8 mouse cellular contexts compared by ENCODE assay signal in genomic region chr15:102355871-102356441, GRCm38 (mm10). TPM values are rescaled to one million over a fixed set of nuclear protein-coding genes. Genes with fewer than 3 reads are reported as not detected.
A peak's percentile ranks its signal among the peaks of the same experiment; 100 is the strongest.
DNase-seq lines count a peak whose midpoint lies in the region; ATAC-seq and TF ChIP-seq lines count a peak whose summit lies in the region.

No protein-coding gene starts in this region.

- H3K27me3 ChIP-seq in lung, embryonic 14.5 days (ENCODE audit: insufficient read depth, low read length): peaks cover 23% of the 10 kb centered on the region
- H3K27me3 ChIP-seq in heart, embryonic 14.5 days (ENCODE audit: control insufficient read depth, insufficient read depth, low read length): peaks cover 44% of the 10 kb centered on the region
- peaks cover 27% of the 10 kb centered on the region for H3K27me3 ChIP-seq in midbrain, embryonic 11.5 days (ENCODE audit: control insufficient read depth, insufficient read depth, low read length)

- peak; percentile 70 for DNase-seq in lung, embryonic 14.5 days
- no peak for DNase-seq in lung, postnatal 25 days (ENCODE audit: low spot score)
- DNase-seq in kidney, postnatal 36 days: peak; percentile 58 to 72
- DNase-seq in midbrain, embryonic 11.5 days (ENCODE audit: low spot score, missing footprints): peak; percentile 96
- DNase-seq in yolk sac, embryonic 10.5 days (ENCODE audit: low spot score): no peak
- no peak for DNase-seq in right cerebral cortex, postnatal 25 days

- peak overlapping the region; percentile 51 for H3K4me3 ChIP-seq in lung, embryonic 14.5 days (ENCODE audit: low read depth, low read length)
- peak overlapping the region; percentile 49 to 59 for H3K4me3 ChIP-seq in heart, embryonic 14.5 days (ENCODE audit: control insufficient read depth in 1 of 2, insufficient read depth in 1 of 2, low read depth in 1 of 2, low read length in 2 of 2)
- H3K4me3 ChIP-seq in midbrain, embryonic 11.5 days (ENCODE audit: low read depth, low read length): peak overlapping the region; percentile 51

- peak overlapping the region; percentile 95 for H3K4me2 ChIP-seq in lung, embryonic 14.5 days
- H3K4me2 ChIP-seq in heart, embryonic 14.5 days (ENCODE audit: low read length): peak overlapping the region; percentile 99
- H3K4me2 ChIP-seq in midbrain, embryonic 11.5 days: peak overlapping the region; percentile 96

- under 1% methylated on average over 37 of the region's 38 CpGs for WGBS in lung, embryonic 14.5 days
- WGBS in heart, embryonic 14.5 days: 4% methylated on average over 38 of the region's 38 CpGs
- under 1% methylated on average over 38 of the region's 38 CpGs for whole genome bisulfite sequencing in midbrain, embryonic 11.5 days

- ATAC-seq in lung, embryonic 14.5 days (ENCODE audit: insufficient read depth): peak; percentile 39
- peak; percentile 23; the same call in 1 of the 2 replicates for ATAC-seq in common myeloid progenitor, adult 5-6 weeks (replicated peaks; ENCODE audit: low read depth, poor library complexity, severe bottlenecking)
- 0 out of 2 replicates have a peak, but pooled peaks have one; percentile 14 for ATAC-seq in heart, embryonic 14.5 days (ENCODE audit: insufficient number of reproducible peaks, insufficient read depth, low FRiP score, low read depth)
- ATAC-seq in midbrain, embryonic 11.5 days (ENCODE audit: low FRiP score): peak; percentile 75

- no peaks in the 10 kb centered on the region for H3K36me3 ChIP-seq in lung, embryonic 14.5 days (ENCODE audit: insufficient read depth)
- H3K36me3 ChIP-seq in heart, embryonic 14.5 days (ENCODE audit: control insufficient read depth, insufficient read depth, low read length): no peaks in the 10 kb centered on the region
- no peaks in the 10 kb centered on the region for H3K36me3 ChIP-seq in midbrain, embryonic 11.5 days (ENCODE audit: control insufficient read depth, insufficient read depth, low read length)

- peak overlapping the region; percentile 91 for H3K27ac ChIP-seq in lung, embryonic 14.5 days (ENCODE audit: low read depth)
- H3K27ac ChIP-seq in heart, embryonic 14.5 days (replicated peaks in 1 of 2; ENCODE audit: control insufficient read depth in 1 of 2, insufficient read depth in 1 of 2, low read depth in 2 of 2, low read length in 2 of 2): peak overlapping the region; percentile 69 to 75
- peak overlapping the region; percentile 70 for H3K27ac ChIP-seq in midbrain, embryonic 11.5 days (ENCODE audit: low read depth, low read length)

- TF ChIP-seq CTCF in lung, embryonic 14.5 days (IDR thresholded peaks at IDR 0.05; ENCODE audit: low read depth): no peak

- H3K9me3 ChIP-seq in lung, embryonic 14.5 days (ENCODE audit: low read depth, low read length): no peaks in the 10 kb centered on the region
- H3K9me3 ChIP-seq in heart, embryonic 14.5 days (ENCODE audit: control insufficient read depth, low read length): no peaks in the 10 kb centered on the region
- no peaks in the 10 kb centered on the region for H3K9me3 ChIP-seq in midbrain, embryonic 11.5 days (ENCODE audit: control insufficient read depth, low read length)

- H3K9ac ChIP-seq in lung, embryonic 14.5 days: peak overlapping the region; percentile 86
- H3K9ac ChIP-seq in heart, embryonic 14.5 days (ENCODE audit: low read length): peak overlapping the region; percentile 76
- H3K9ac ChIP-seq in midbrain, embryonic 11.5 days (ENCODE audit: low read length): peak overlapping the region; percentile 86

- H3K4me1 ChIP-seq in lung, embryonic 14.5 days (ENCODE audit: insufficient read depth): peaks cover 8% of the 10 kb centered on the region
- H3K4me1 ChIP-seq in heart, embryonic 14.5 days (ENCODE audit: control insufficient read depth in 2 of 2, insufficient read depth in 2 of 2, low read length in 2 of 2): peaks cover 17 to 30% of the 10 kb centered on the region in 2 experiments
- peaks cover 28% of the 10 kb centered on the region for H3K4me1 ChIP-seq in midbrain, embryonic 11.5 days (ENCODE audit: control insufficient read depth, insufficient read depth, low read length)

RNA-seq across cellular contexts. Expression of gene Aaas, which starts 5.4 kb away (rescaled TPM):
- 99.1 and 103 TPM in 2 replicates for polyA plus RNA-seq in lung, embryonic 14.5 days (2014; fragmentation: Nextera tagmentation; extraction: Ambion mirVana)
- total RNA-seq in common myeloid progenitor, adult 5-6 weeks (2017): 111 and 199 TPM in 2 replicates
- 45.0 and 48.4 TPM in 2 replicates for polyA plus RNA-seq in heart, embryonic 14.5 days (2014; fragmentation: Nextera tagmentation; extraction: Ambion mirVana)
- 76.5 and 82.5 TPM in 2 replicates for polyA plus RNA-seq in midbrain, embryonic 11.5 days (2014; fragmentation: Nextera tagmentation; extraction: Ambion mirVana)

RNA-seq across cellular contexts. Expression of gene Sp7, which starts 11.0 kb away (rescaled TPM):
- polyA plus RNA-seq in lung, embryonic 14.5 days (2014; fragmentation: Nextera tagmentation; extraction: Ambion mirVana): 0.55 and 0.64 TPM in 2 replicates
- not detected in 2 replicates for total RNA-seq in common myeloid progenitor, adult 5-6 weeks (2017)
- polyA plus RNA-seq in heart, embryonic 14.5 days (2014; fragmentation: Nextera tagmentation; extraction: Ambion mirVana): 0.22 TPM in 1 of 2 replicates, not detected in the other
- 0.51 and 0.90 TPM in 2 replicates for polyA plus RNA-seq in midbrain, embryonic 11.5 days (2014; fragmentation: Nextera tagmentation; extraction: Ambion mirVana)

RNA-seq across cellular contexts. Expression of gene Myg1, which starts 24.4 kb away (rescaled TPM):
- polyA plus RNA-seq in lung, embryonic 14.5 days (2014; fragmentation: Nextera tagmentation; extraction: Ambion mirVana): 111 and 113 TPM in 2 replicates
- total RNA-seq in common myeloid progenitor, adult 5-6 weeks (2017): 40.0 and 50.8 TPM in 2 replicates
- 59.9 and 72.7 TPM in 2 replicates for polyA plus RNA-seq in heart, embryonic 14.5 days (2014; fragmentation: Nextera tagmentation; extraction: Ambion mirVana)
- 97.8 and 99.5 TPM in 2 replicates for polyA plus RNA-seq in midbrain, embryonic 11.5 days (2014; fragmentation: Nextera tagmentation; extraction: Ambion mirVana)

RNA-seq across cellular contexts. Expression of gene Pfdn5, which starts 30.0 kb away (rescaled TPM):
- polyA plus RNA-seq in lung, embryonic 14.5 days (2014; fragmentation: Nextera tagmentation; extraction: Ambion mirVana): 477 and 511 TPM in 2 replicates
- 219 and 289 TPM in 2 replicates for total RNA-seq in common myeloid progenitor, adult 5-6 weeks (2017)
- polyA plus RNA-seq in heart, embryonic 14.5 days (2014; fragmentation: Nextera tagmentation; extraction: Ambion mirVana): 397 and 431 TPM in 2 replicates
- polyA plus RNA-seq in midbrain, embryonic 11.5 days (2014; fragmentation: Nextera tagmentation; extraction: Ambion mirVana): 404 and 408 TPM in 2 replicates

RNA-seq across cellular contexts. Expression of gene Sp1, which starts 50.0 kb away (rescaled TPM):
- 15.3 and 16.1 TPM in 2 replicates for polyA plus RNA-seq in lung, embryonic 14.5 days (2014; fragmentation: Nextera tagmentation; extraction: Ambion mirVana)
- total RNA-seq in common myeloid progenitor, adult 5-6 weeks (2017): 65.3 and 87.3 TPM in 2 replicates
- polyA plus RNA-seq in heart, embryonic 14.5 days (2014; fragmentation: Nextera tagmentation; extraction: Ambion mirVana): 8.0 and 8.2 TPM in 2 replicates
- polyA plus RNA-seq in midbrain, embryonic 11.5 days (2014; fragmentation: Nextera tagmentation; extraction: Ambion mirVana): 11.2 and 11.7 TPM in 2 replicates

Comparison
In these comparisons a context has a peak if more than half of its experiments do, and no peak if none do; other contexts are left out.
1. DNase-seq: peak in lung, embryonic 14.5 days (single experiment), kidney, postnatal 36 days (2 of 2) and midbrain, embryonic 11.5 days (single experiment); none in lung, postnatal 25 days (single experiment), yolk sac, embryonic 10.5 days (single experiment) and right cerebral cortex, postnatal 25 days (single experiment).
2. ATAC-seq: peak in every context shown above with its lines; median percentile 75 in midbrain, embryonic 11.5 days; 39 in lung, embryonic 14.5 days; 23 in common myeloid progenitor, adult 5-6 weeks; 14 in heart, embryonic 14.5 days.
3. Peak in every context shown above with its lines, with median percentiles within 50 percentile points of each other: H3K27ac ChIP-seq, H3K4me2 ChIP-seq, H3K4me3 ChIP-seq and H3K9ac ChIP-seq.